ENCODE assay signal across 18 mouse cellular contexts in genomic region chr16:76323141-76323540, GRCm38 (mm10). TPM values are rescaled to one million over a fixed set of nuclear protein-coding genes. Genes with fewer than 3 reads are reported as not detected.
A peak's percentile ranks its signal among the peaks of the same experiment; 100 is the strongest.
DNase-seq lines count a peak whose midpoint lies in the region; ATAC-seq and TF ChIP-seq lines count a peak whose summit lies in the region.
"Had no signal": no experiment of that assay in that cellular context is flagged by ENCODE, and none has a peak within 500 bp of the region (broad histone marks: within the 10 kb centered on the region; RNA-seq: fewer than 3 reads in every experiment).

No protein-coding gene starts in this region.

- peaks cover 12% of the 10 kb centered on the region; the same call in 1 of the 2 replicates for H3K79me2 ChIP-seq in liver, adult 2 months (ENCODE audit: control insufficient read depth, insufficient read depth, low read length)

- H3K9ac ChIP-seq in liver, adult 2 months (ENCODE audit: low read depth, low read length), result no peak overlapping the region
- 0 out of 2 replicates have a peak overlapping the region, but pooled peaks have one; percentile 38 for H3K9ac ChIP-seq in liver, embryonic 11.5 days (ENCODE audit: low read depth, low read length)
- no peak overlapping the region for H3K9ac ChIP-seq in neural tube, embryonic 15.5 days (replicated peaks)
- H3K9ac ChIP-seq: embryonic facial prominence, embryonic 12.5 days; lung, embryonic 14.5 days had no signal

- H3K9me3 ChIP-seq in liver, embryonic 11.5 days (ENCODE audit: control insufficient read depth, low read length), result no peaks in the 10 kb centered on the region
- no peaks in the 10 kb centered on the region for H3K9me3 ChIP-seq in neural tube, embryonic 15.5 days (replicated peaks)
- H3K9me3 ChIP-seq: embryonic facial prominence, embryonic 12.5 days; limb, embryonic 10.5 days had no signal

- H3K27ac ChIP-seq in liver, adult 2 months (replicated peaks; ENCODE audit: insufficient read depth, low read depth, low read length), result 0 out of 2 replicates have a peak overlapping the region, but pooled peaks have one; percentile 10
- peak overlapping the region; percentile 81 for H3K27ac ChIP-seq in liver, embryonic 11.5 days (ENCODE audit: low read depth, low read length)
- no peak overlapping the region for H3K27ac ChIP-seq in neural tube, embryonic 15.5 days (replicated peaks)
- H3K27ac ChIP-seq: embryonic facial prominence, embryonic 12.5 days; limb, embryonic 10.5 days; macrophage; stomach, postnatal 0 days had no signal

- peak; percentile 64 for ATAC-seq in erythroblast, adult 5-6 weeks (replicated peaks; ENCODE audit: low FRiP score, poor library complexity, severe bottlenecking)
- ATAC-seq in liver, embryonic 11.5 days (replicated peaks; ENCODE audit: low FRiP score), result peak; percentile 54; the same call in 1 of the 2 replicates
- ATAC-seq in megakaryocyte progenitor cell, adult 5-6 weeks (replicated peaks; ENCODE audit: poor library complexity), result 0 out of 2 replicates have a peak, but pooled peaks have one; percentile 3
- no peak for ATAC-seq in neural tube, embryonic 15.5 days (ENCODE audit: low FRiP score)

- no peak overlapping the region for H3K4me3 ChIP-seq in liver, adult 2 months (ENCODE audit: insufficient read depth, low read depth, low read length)
- H3K4me3 ChIP-seq in liver, embryonic 11.5 days (ENCODE audit: low read depth, low read length), result no peak overlapping the region
- H3K4me3 ChIP-seq in neural tube, embryonic 15.5 days (replicated peaks), result no peak overlapping the region
- H3K4me3 ChIP-seq: embryonic facial prominence, embryonic 12.5 days; limb, embryonic 10.5 days had no signal

- no peaks in the 10 kb centered on the region for H3K27me3 ChIP-seq in liver, adult 2 months (ENCODE audit: control insufficient read depth, insufficient read depth, low read length)
- H3K27me3 ChIP-seq in liver, embryonic 11.5 days (replicated peaks; ENCODE audit: control insufficient read depth, insufficient read depth, low read length), result no peaks in the 10 kb centered on the region
- H3K27me3 ChIP-seq in neural tube, embryonic 15.5 days (replicated peaks), result no peaks in the 10 kb centered on the region
- H3K27me3 ChIP-seq: embryonic facial prominence, embryonic 12.5 days had no signal

- no peak for TF ChIP-seq POLR2A in liver, adult 2 months (IDR thresholded peaks at IDR 0.05; ENCODE audit: extremely low read depth, insufficient read depth, low read length)

- no peak for DNase-seq in liver, adult 2 months (ENCODE audit: extremely low read depth, low read depth, low spot score)
- no peak for DNase-seq in liver
- no peak for DNase-seq in liver, embryonic 11.5 days (ENCODE audit: low spot score)
- DNase-seq in left cerebral cortex, adult 11 months (ENCODE audit: low spot score), result no peak
- DNase-seq: cerebellum, adult 9-11 months; heart, postnatal 14 days; kidney, adult 9 months; kidney, postnatal 25 days; lung, embryonic 14.5 days; retina, postnatal 1 day had no signal

- no peak for TF ChIP-seq CTCF in liver, adult 2 months (IDR thresholded peaks at IDR 0.05; ENCODE audit: low read depth, low read length)

- WGBS in liver, adult 2 months, result 90% methylated on average over 2 of the region's 2 CpGs
- 76% methylated on average over 2 of the region's 2 CpGs for WGBS in liver, embryonic 11.5 days
- WGBS in neural tube, embryonic 15.5 days, result 89% methylated on average over 2 of the region's 2 CpGs

- H3K4me1 ChIP-seq in liver, adult 2 months (ENCODE audit: control insufficient read depth, insufficient read depth, low read length), result peaks cover 11% of the 10 kb centered on the region
- peaks cover 58% of the 10 kb centered on the region for H3K4me1 ChIP-seq in liver, embryonic 11.5 days (replicated peaks; ENCODE audit: control insufficient read depth, insufficient read depth, low read length)
- peaks cover 37% of the 10 kb centered on the region for H3K4me1 ChIP-seq in neural tube, embryonic 15.5 days

- H3K4me2 ChIP-seq in liver, embryonic 11.5 days, result peak overlapping the region; percentile 52
- no peak overlapping the region for H3K4me2 ChIP-seq in neural tube, embryonic 15.5 days
- H3K4me2 ChIP-seq: embryonic facial prominence, embryonic 12.5 days; hindbrain, embryonic 14.5 days; lung, embryonic 14.5 days had no signal

- no peaks in the 10 kb centered on the region for H3K36me3 ChIP-seq in liver, adult 2 months (ENCODE audit: control insufficient read depth, insufficient read depth, low read length)
- H3K36me3 ChIP-seq in liver, embryonic 11.5 days (ENCODE audit: control insufficient read depth, insufficient read depth, low read length), result no peaks in the 10 kb centered on the region
- no peaks in the 10 kb centered on the region for H3K36me3 ChIP-seq in neural tube, embryonic 15.5 days
- H3K36me3 ChIP-seq: embryonic facial prominence, embryonic 12.5 days had no signal

RNA-seq across cellular contexts. Expression of gene Nrip1, which starts 50.5 kb away (rescaled TPM):
- total RNA-seq in liver, adult 2 months (2014; rRNA removed), result 8.9 and 13.7 TPM in 2 replicates
- polyA plus RNA-seq in liver, adult 2 months (2012; rRNA removed), result 2.9 and 3.7 TPM in 2 replicates
- 66.7 and 71.5 TPM in 2 replicates for total RNA-seq in erythroblast, adult 5-6 weeks (2015; ENCODE audit: low replicate concordance)
- 68.1 and 82.0 TPM in 2 replicates for total RNA-seq in erythroblast, adult 5-6 weeks (2017; ENCODE audit: low replicate concordance)
- 35.0 and 37.3 TPM in 2 replicates for polyA plus RNA-seq in liver, embryonic 11.5 days (2014; fragmentation: Nextera tagmentation; extraction: Ambion mirVana)
- total RNA-seq in megakaryocyte progenitor cell, adult 5-6 weeks (2015), result 18.5 and 24.2 TPM in 2 replicates
- 11.0 and 14.3 TPM in 2 replicates for total RNA-seq in megakaryocyte progenitor cell, adult 5-6 weeks (2017)
- polyA plus RNA-seq in neural tube, embryonic 15.5 days (2015; fragmentation: Nextera tagmentation; extraction: Ambion mirVana), result 34.4 and 36.9 TPM in 2 replicates
